ENCODE assay signal across 9 mouse cellular contexts in genomic region chr8:48152062-48152738, GRCm38 (mm10). TPM values are rescaled to one million over a fixed set of nuclear protein-coding genes. Genes with fewer than 3 reads are reported as not detected.
DNase-seq lines count a peak whose midpoint lies in the region; ATAC-seq and TF ChIP-seq lines count a peak whose summit lies in the region.
"Had no signal": no experiment of that assay in that cellular context is flagged by ENCODE, and none has a peak within 500 bp of the region (broad histone marks: within the 10 kb centered on the region; RNA-seq: fewer than 3 reads in every experiment).

No protein-coding gene starts in this region.

- no peak overlapping the region for H3K4me3 ChIP-seq in heart, adult 2 months
- H3K4me3 ChIP-seq in neural tube, embryonic 12.5 days = no peak overlapping the region
- H3K4me3 ChIP-seq in layer of hippocampus, adult 2 months = no peak overlapping the region
- H3K4me3 ChIP-seq: lung, embryonic 15.5 days had no signal

- TF ChIP-seq POLR2A in heart, adult 2 months (IDR thresholded peaks at IDR 0.05; ENCODE audit: insufficient read depth, low read depth, low read length) = no peak

- H3K79me2 ChIP-seq in heart, adult 2 months (replicated peaks; ENCODE audit: control insufficient read depth, insufficient read depth, low read length) = no peaks in the 10 kb centered on the region

- peak; percentile 69 for ATAC-seq in neural tube, embryonic 12.5 days (ENCODE audit: low FRiP score, low read depth)

- no peak overlapping the region for H3K9ac ChIP-seq in heart, adult 2 months (ENCODE audit: low read depth, low read length)
- H3K9ac ChIP-seq in neural tube, embryonic 12.5 days = no peak overlapping the region
- H3K9ac ChIP-seq: lung, embryonic 15.5 days had no signal

- H3K9me3 ChIP-seq in neural tube, embryonic 12.5 days = peaks cover 13% of the 10 kb centered on the region
- H3K9me3 ChIP-seq: lung, embryonic 15.5 days had no signal

- WGBS in heart, adult 2 months = 48% methylated on average over 19 of the region's 19 CpGs
- WGBS in neural tube, embryonic 12.5 days = 40% methylated on average over 19 of the region's 19 CpGs

- no peaks in the 10 kb centered on the region for H3K36me3 ChIP-seq in heart, adult 2 months (ENCODE audit: control insufficient read depth, insufficient read depth, low read length)
- no peaks in the 10 kb centered on the region for H3K36me3 ChIP-seq in neural tube, embryonic 12.5 days
- H3K36me3 ChIP-seq: lung, embryonic 15.5 days had no signal

- H3K27me3 ChIP-seq in heart, adult 2 months (ENCODE audit: control insufficient read depth, insufficient read depth, low read length) = no peaks in the 10 kb centered on the region; the same call in 1 of the 2 replicates
- H3K27me3 ChIP-seq in neural tube, embryonic 12.5 days (replicated peaks) = no peaks in the 10 kb centered on the region
- H3K27me3 ChIP-seq: lung, embryonic 15.5 days had no signal

- no peak overlapping the region for H3K27ac ChIP-seq in heart, adult 2 months
- H3K27ac ChIP-seq in neural tube, embryonic 12.5 days = no peak overlapping the region
- no peak overlapping the region for H3K27ac ChIP-seq in layer of hippocampus, adult 2 months
- H3K27ac ChIP-seq: lung, embryonic 15.5 days had no signal

- intact Hi-C loops in heart, adult 2 months (cut with DNase I) = no loop called here
- intact Hi-C loops in heart, postnatal 25 days (cut with DNase I) = no loop called here
- intact Hi-C loops in gastrocnemius, postnatal 14 days (cut with DNase I; ENCODE audit: low total_unique reads) = no loop called here

- no peak for TF ChIP-seq EP300 in heart, adult 2 months (IDR thresholded peaks at IDR 0.05; ENCODE audit: insufficient read depth, low read depth, low read length)

- no peak for TF ChIP-seq CTCF in heart, adult 2 months (IDR thresholded peaks at IDR 0.05)
- TF ChIP-seq CTCF in layer of hippocampus, adult 2 months (conservative IDR thresholded peaks at IDR 0.05) = no peak

- no peaks in the 10 kb centered on the region for H3K4me1 ChIP-seq in heart, adult 2 months (ENCODE audit: control insufficient read depth, insufficient read depth, low read length)
- peaks cover 15% of the 10 kb centered on the region for H3K4me1 ChIP-seq in neural tube, embryonic 12.5 days

- DNase-seq in heart, adult 2 months = peak; percentile 14 to 39
- DNase-seq in heart, postnatal 25 days (ENCODE audit: low spot score) = no peak
- peak; percentile 76 for DNase-seq in embryo, embryonic 10 days (ENCODE audit: low spot score)
- peak; percentile 69 for DNase-seq in gastrocnemius, postnatal 14 days
- DNase-seq in kidney, postnatal 14 days = peak; percentile 35
- no peak for DNase-seq in Muller cell, postnatal 12 days (ENCODE audit: inconsistent ontology term)
- no peak for DNase-seq in layer of hippocampus, adult 2 months (ENCODE audit: low spot score in 2 of 2)

- H3K4me2 ChIP-seq in neural tube, embryonic 12.5 days (replicated peaks) = peak overlapping the region; percentile 24; the same call in 1 of the 2 replicates
- H3K4me2 ChIP-seq: lung, embryonic 15.5 days had no signal

RNA-seq across cellular contexts. Expression of gene Dctd, which starts 53.3 kb away (rescaled TPM):
- 1 to 10 TPM in 1 of 2 experiments, under 1 TPM in 1; 0.63 to 1.6 TPM for total RNA-seq in heart, adult 2 months (2021)
- polyA plus RNA-seq in heart, adult 2 months (2012; rRNA removed) = 0.76 and 0.84 TPM in 2 replicates
- 1 to 10 TPM; 1.7 to 1.8 TPM for total RNA-seq in heart, postnatal 25 days (2021)
- 1 to 10 TPM; 1.5 to 3.4 TPM for total RNA-seq in gastrocnemius, postnatal 14 days (2021)
- polyA plus RNA-seq in neural tube, embryonic 12.5 days (2016; fragmentation: Nextera tagmentation; extraction: Ambion mirVana) = 13.1 and 13.4 TPM in 2 replicates
- total RNA-seq in layer of hippocampus, adult 2 months (2021) = 1 to 10 TPM; 6.2 to 8.2 TPM

Comparison
In these comparisons a context has a peak if more than half of its experiments do, and no peak if none do; other contexts are left out.
1. DNase-seq: peak in heart, adult 2 months (2 of 2), embryo, embryonic 10 days (single experiment), gastrocnemius, postnatal 14 days (single experiment) and kidney, postnatal 14 days (single experiment); none in heart, postnatal 25 days (single experiment), Muller cell, postnatal 12 days (single experiment) and layer of hippocampus, adult 2 months (0 of 2).